Mouse (Mus musculus) frontal cortex, postnatal 36 days (tissue): ENCODE results near the gene Phlda1.
A peak's percentile ranks its signal among the peaks of the same experiment; 100 is the strongest.

Source experiments
- DNase-seq, 2 experiments: peaks; one replicate each; pipeline ENCODE4 v3.0.0; 2022; ENCODE audit warnings: low spot score in 2 of 2

Phlda1 gene

GRCm38 (mm10) chr10:111528283-111528682 is 22.2 kb downstream of the Phlda1 start:
- DNase-seq, result no peak

- no peak for DNase-seq
Measured at GRCm38 (mm10) chr10:111530398-111530797, 24.3 kb downstream of the Phlda1 start.

GRCm38 (mm10) chr10:111534691-111535090 is 28.6 kb downstream of the Phlda1 start:
- no peak for DNase-seq

- no peak for DNase-seq
Measured at GRCm38 (mm10) chr10:111537410-111537809, 31.3 kb downstream of the Phlda1 start.

DNA sequence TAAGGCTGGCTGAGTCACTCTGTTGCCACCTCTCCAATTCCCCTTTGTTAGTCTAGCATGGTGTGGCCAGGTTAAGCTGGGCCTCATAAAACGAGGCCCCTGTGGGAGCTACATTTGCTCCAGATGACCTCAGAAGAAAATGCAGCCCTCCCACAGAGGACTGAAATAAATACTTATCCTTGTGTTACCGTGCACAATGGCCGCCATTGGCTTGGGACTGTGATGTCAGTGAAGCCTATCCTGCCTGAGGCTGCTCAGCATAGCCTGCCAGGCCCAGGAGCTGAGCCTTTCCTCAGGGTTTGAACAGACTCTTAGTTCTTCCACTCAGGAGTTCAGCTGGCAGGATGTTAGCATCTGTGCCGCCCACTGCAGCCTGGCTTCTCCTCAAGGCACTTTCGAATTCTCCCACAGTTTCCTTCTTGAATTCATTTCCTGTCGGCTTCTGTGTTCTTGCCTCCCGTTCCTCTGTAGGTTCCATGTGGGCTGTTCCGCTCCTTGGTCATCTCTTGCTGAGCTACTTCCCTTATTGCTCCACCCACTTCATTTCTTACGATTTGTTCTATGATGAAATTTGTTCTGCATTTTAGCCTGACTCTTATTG is 33.7 kb downstream of the Phlda1 start:
- DNase-seq, result peak; percentile 68 to 80

GRCm38 (mm10) chr10:111540678-111541077 is 34.6 kb downstream of the Phlda1 start:
- no peak for DNase-seq

GRCm38 (mm10) chr10:111543106-111543505 is 37.0 kb downstream of the Phlda1 start:
- peak; percentile 21 to 31 for DNase-seq

DNA sequence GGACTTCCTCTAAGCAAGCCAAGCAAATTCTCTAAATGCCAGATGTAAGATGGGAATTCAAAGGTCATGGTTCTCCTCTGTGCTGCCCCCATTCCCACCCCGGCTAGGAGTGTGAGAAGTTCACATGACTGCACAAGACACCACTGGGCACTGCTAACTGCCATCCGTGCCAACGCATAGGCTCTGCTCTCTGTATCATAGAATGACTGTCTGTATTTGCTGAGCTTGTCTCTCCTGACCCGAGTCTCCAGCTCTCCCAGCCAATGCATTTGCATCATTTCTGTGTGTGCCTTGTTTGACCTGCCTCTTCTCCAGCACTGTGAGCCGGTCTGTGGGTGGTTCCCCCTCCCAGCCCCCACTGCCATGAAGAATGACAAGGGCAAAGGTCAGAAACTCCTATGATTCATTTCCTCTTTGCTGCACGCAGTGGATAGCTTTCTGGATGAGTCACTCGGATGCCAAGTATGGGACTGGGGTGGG is 37.7 kb downstream of the Phlda1 start:
- no peak for DNase-seq

- DNase-seq, result no peak
Measured at GRCm38 (mm10) chr10:111544311-111544710, 38.2 kb downstream of the Phlda1 start.

- no peak for DNase-seq
Measured at GRCm38 (mm10) chr10:111545648-111546047, 39.6 kb downstream of the Phlda1 start.

- DNase-seq, result peak; percentile 31 to 47
Measured at GRCm38 (mm10) chr10:111547881-111548372, 41.8 kb downstream of the Phlda1 start.

DNA sequence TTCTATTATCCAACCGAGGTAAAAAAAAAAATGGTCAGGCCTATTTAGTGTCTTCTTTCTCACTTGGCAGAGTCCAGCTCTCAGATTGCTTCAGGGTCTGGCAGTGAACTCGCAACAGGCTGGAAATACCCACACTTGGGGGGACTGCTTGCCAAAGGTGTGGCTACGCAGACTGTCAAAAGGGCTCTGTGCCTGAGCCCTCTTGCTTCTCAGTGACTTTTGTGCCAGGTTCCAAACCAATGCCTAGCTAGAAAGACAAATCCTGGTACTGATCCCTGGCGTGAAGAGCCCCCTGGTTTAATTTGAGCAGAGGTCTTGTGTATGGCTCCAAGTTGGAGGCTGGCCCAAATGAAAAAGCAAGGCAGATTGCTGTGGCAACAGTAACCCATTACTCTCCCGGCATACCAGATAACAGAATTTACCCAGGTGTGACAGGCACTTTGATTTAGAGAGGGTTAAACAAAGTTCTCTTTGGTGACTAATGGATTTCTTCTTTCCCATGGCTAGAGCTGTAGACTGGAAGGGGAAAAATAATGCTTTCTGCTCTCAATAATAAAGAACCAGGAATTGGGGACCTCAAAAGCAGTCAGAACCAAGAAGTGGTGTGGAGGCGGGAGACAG is 44.1 kb downstream of the Phlda1 start:
- DNase-seq, result no peak

DNA sequence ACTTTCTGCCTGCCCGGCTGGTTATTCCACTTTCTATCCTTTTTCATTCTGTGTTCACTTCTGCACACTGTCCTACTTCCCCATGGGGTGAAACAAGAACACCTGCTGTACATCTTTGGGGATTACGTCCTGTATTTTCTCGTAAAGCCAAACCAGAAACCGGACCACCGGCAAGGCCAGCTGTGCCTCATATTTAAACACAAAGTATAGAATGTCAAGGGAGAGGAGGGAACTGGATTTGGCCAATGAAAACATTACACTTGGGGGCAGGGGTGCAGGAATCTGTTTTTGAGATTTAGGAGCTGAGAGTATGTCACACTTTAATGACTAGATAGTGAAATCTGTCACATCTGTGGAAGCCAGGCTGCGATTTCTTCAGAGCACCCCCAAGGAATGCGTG is 47.6 kb downstream of the Phlda1 start:
- no peak for DNase-seq

DNA sequence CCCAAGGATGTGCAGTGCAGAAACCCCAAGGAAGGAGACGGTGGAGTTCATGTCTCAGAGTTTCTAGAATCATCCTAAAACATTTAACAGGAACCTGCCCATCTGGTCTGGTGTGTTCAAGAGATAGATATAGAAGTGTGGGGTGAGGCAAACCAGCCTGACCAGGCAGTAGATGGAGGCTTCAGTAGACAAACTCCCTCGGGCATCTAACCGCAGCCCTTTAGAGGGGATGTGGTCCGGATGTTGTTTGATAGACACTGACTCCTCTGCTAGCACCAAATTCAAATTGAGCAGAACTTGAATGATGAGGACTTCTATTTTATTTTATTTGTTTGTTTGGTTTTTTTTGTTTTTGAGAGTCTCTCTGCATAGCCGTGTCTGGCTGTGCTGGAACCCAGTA is 48.6 kb downstream of the Phlda1 start:
- no peak for DNase-seq

DNA sequence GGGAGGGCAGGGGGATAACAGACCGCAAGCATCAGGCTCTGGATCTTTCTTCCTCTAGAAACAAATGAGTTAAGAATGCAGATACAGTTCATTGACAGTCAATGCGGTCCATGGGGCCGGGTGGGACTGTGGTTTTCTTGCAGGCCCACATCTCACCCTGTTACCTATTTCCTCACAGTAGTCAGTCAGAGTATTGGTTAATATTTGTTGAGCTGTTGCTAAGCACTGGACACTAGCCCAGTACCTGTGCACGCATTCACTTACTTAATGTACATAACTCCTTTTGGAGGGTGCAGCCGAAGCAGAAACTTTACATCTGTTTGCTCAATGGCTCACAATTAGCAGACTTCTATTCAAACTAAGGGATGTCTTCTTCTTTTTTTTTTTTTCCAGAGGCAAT is 52.1 kb downstream of the Phlda1 start:
- DNase-seq, result no peak
